Mouse (Mus musculus): ENCODE data around the gene Camk2b.

The Camk2b gene

GRCm38 (mm10) chr11:5983629-5984028, 82.5 kb downstream of the Camk2b start:
- no peak for DNase-seq (ENCODE audit: low read depth, low spot score)

GRCm38 (mm10) chr11:5981323-5981722, 84.8 kb downstream of the Camk2b start:
- no peak for DNase-seq (ENCODE audit: low read depth, low spot score)

GRCm38 (mm10) chr11:5980561-5980960, 85.6 kb downstream of the Camk2b start:
- DNase-seq (ENCODE audit: low read depth, low spot score) = no peak

- DNase-seq (ENCODE audit: low read depth, low spot score) = no peak
Observed at GRCm38 (mm10) chr11:5980108-5980507, 86.1 kb downstream of the Camk2b start.

- DNase-seq (ENCODE audit: low read depth, low spot score) = no peak
Observed at GRCm38 (mm10) chr11:5979088-5979487, 87.1 kb downstream of the Camk2b start.

GRCm38 (mm10) chr11:5976106-5976505, 90.1 kb downstream of the Camk2b start:
- DNase-seq (ENCODE audit: low read depth, low spot score) = no peak

- no peak for DNase-seq (ENCODE audit: low read depth, low spot score)
Observed at GRCm38 (mm10) chr11:5975068-5975467, 91.1 kb downstream of the Camk2b start.

GRCm38 (mm10) chr11:5974053-5974452, 92.1 kb downstream of the Camk2b start:
- DNase-seq (ENCODE audit: low read depth, low spot score) = no peak

- no peak for DNase-seq (ENCODE audit: low read depth, low spot score)
Observed at GRCm38 (mm10) chr11:5973151-5973550, 93.0 kb downstream of the Camk2b start.

- no peak for DNase-seq (ENCODE audit: low read depth, low spot score)
Observed at GRCm38 (mm10) chr11:5971202-5971601, 95.0 kb downstream of the Camk2b start.

GRCm38 (mm10) chr11:5968223-5968622, 97.9 kb downstream of the Camk2b start:
- DNase-seq (ENCODE audit: low read depth, low spot score) = no peak

GRCm38 (mm10) chr11:5966751-5967150, 99.4 kb downstream of the Camk2b start:
- no peak for DNase-seq (ENCODE audit: low read depth, low spot score)

- DNase-seq (ENCODE audit: low read depth, low spot score) = no peak
Observed at GRCm38 (mm10) chr11:5965865-5966264, 100.3 kb downstream of the Camk2b start.

GRCm38 (mm10) chr11:5960051-5960450, 106.1 kb downstream of the Camk2b start:
- DNase-seq (ENCODE audit: low read depth, low spot score) = no peak

- peak; percentile 97 for DNase-seq (ENCODE audit: low read depth, low spot score)
Observed at GRCm38 (mm10) chr11:5955546-5956276, 110.5 kb downstream of the Camk2b start, which contains the start of gene Ykt6. Ykt6 (plus strand) TSS chr11:5955693.

- DNase-seq (ENCODE audit: low read depth, low spot score) = peak; percentile 80
Observed at GRCm38 (mm10) chr11:5954965-5955504, 111.1 kb downstream of the Camk2b start.

GRCm38 (mm10) chr11:5954435-5954834, 111.7 kb downstream of the Camk2b start:
- DNase-seq (ENCODE audit: low read depth, low spot score) = peak; percentile 28

- DNase-seq (ENCODE audit: low read depth, low spot score) = peak; percentile 55
Observed at GRCm38 (mm10) chr11:5953130-5953765, 112.9 kb downstream of the Camk2b start.

- DNase-seq (ENCODE audit: low read depth, low spot score) = no peak
Observed at GRCm38 (mm10) chr11:5952501-5952900, 113.7 kb downstream of the Camk2b start.

- peak; percentile 79 for DNase-seq (ENCODE audit: low read depth, low spot score)
Observed at GRCm38 (mm10) chr11:5949586-5950352, 116.4 kb downstream of the Camk2b start, which contains the start of gene Gck. Gck (minus strand) TSS chr11:5950081.

- no peak for DNase-seq (ENCODE audit: low read depth, low spot score)
Observed at GRCm38 (mm10) chr11:5948546-5949250, 117.5 kb downstream of the Camk2b start.
